Mouse (Mus musculus) bone marrow, adult 2 months (tissue): ENCODE results near the gene Pet117.

Source experiments
- CTCF ChIP-seq: fragments of 200-500 bp; IDR thresholded peaks from 2 replicates; pipeline ENCODE4 v1.5.1; 2011; ENCODE audit warnings: low read length, control low read depth; ENCODE audit not compliant: control insufficient read depth, insufficient read depth
- POLR2A ChIP-seq: fragments of 200-500 bp; IDR thresholded peaks from 2 replicates; pipeline ENCODE4 v1.6.1; 2011; ENCODE audit warnings: low read depth, mild to moderate bottlenecking, control low read depth, low read length, borderline replicate concordance; ENCODE audit not compliant: control insufficient read depth

DNA sequence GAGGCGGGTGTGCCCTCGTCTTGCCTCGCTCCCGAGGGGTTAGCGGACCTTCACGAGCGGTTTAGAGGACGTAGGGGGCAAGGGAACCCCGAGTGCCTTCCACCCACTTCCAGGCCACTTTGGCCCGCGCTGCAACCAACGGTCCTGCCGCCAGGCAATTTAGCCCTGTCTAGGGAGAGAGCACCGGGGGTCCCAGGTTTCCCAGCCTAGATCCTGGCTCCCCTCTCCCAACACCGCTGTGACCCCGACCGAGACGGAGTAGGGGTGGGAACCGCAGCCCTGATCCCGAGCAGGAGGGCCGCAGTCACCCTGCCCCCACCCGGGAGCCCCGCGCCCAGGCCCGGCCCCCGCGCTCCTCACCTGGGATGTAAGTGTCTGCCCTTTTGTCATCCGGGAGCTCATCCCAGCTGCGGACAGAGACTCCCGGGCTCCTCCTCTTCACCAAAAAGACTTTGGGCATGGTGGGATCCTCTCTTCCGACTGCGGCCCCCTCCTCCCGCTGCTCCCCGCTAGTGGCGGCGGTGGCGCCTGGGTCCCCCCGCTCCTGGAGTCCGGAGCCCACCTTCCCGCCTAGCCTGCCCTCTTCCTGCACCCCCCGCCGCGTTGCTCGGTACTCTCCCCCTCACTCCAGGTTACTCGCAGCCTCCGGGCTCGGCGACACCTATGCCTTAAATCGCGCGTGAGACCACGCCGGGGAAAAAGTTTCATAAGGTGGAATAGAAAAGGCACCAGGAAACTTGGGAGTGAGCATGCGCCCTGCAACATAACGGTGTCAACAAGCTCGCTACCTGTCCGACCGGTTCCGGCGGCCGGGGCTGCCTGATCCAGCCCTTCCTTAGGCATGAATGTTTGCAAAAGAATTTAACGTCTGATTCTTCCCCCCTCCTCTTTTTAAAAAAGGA, 37.1 kb upstream of the Pet117 start, which contains the start of gene Ovol2:
- no peak for TF ChIP-seq POLR2A
- TF ChIP-seq CTCF = no peak
